In the genomic region with DNA sequence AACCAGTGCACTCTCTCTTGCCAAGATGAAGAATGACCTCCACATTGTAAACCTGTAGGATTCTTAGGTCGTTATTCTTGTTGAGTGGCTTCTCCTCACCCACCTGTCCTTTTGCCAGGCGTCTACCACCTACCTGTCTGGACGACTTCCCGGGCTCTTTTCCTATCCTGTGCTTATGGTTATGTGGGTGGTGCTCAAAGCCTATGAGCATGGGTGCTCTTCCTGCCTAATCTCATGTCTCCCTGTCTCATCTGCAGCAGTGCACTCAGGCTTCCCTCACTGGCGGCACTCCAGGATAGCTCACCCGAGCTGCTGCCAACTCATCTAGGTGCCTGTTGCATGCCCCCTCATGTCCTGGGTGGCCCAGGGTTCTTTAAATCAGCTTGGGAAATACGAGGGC, we compare ENCODE assay signal across 24 mouse cellular contexts. TPM values are rescaled to one million over a fixed set of nuclear protein-coding genes. Genes with fewer than 3 reads are reported as not detected.
"Had no signal": no experiment of that assay in that cellular context is flagged by ENCODE, and none has a peak within 500 bp of the region (broad histone marks: within the 10 kb centered on the region; RNA-seq: fewer than 3 reads in every experiment).

No protein-coding gene starts in this region.

- H3K4me3 ChIP-seq: limb, embryonic 13.5 days; liver, embryonic 12.5 days; liver, embryonic 15.5 days; lung, embryonic 15.5 days; megakaryocyte, embryonic 14.5 days; midbrain, embryonic 10.5 days; midbrain, embryonic 13.5 days had no signal

- DNase-seq: kidney, adult 18-20 months; liver; lung, adult 18-20 months; lung, postnatal 10 days; lung, postnatal 36 days; thymus, adult 18-20 months; thymus, postnatal 36 days had no signal

- H3K27ac ChIP-seq: kidney, postnatal 0 days; limb, embryonic 13.5 days; liver, embryonic 12.5 days; liver, embryonic 15.5 days; midbrain, embryonic 10.5 days; midbrain, embryonic 13.5 days had no signal

- ATAC-seq: liver, embryonic 12.5 days; midbrain, embryonic 13.5 days; midbrain, embryonic 16.5 days had no signal

RNA-seq across cellular contexts. Expression of a gene that starts 24.1 kb away (rescaled TPM):
- polyA plus RNA-seq: kidney, embryonic 14.5 days; kidney, postnatal 0 days; limb, embryonic 13.5 days; liver, embryonic 12.5 days; liver, embryonic 15.5 days; lung, embryonic 15.5 days; midbrain, embryonic 10.5 days; midbrain, embryonic 13.5 days; neural tube, embryonic 11.5 days; neural tube, embryonic 14.5 days; small intestine, adult 2 months; spleen, adult 2 months; stomach, embryonic 16.5 days; testis, adult 2 months; urinary bladder, adult 2 months had no signal
